Mouse (Mus musculus) neural tube, embryonic 14.5 days (tissue): Measurements from ENCODE around the gene Rps28. TPM values are rescaled to one million over a fixed set of nuclear protein-coding genes. Genes with fewer than 3 reads are reported as not detected.

Experiments
- ATAC-seq: fragments of 200-750 bp; cut with Nextera tagmentation; 2 replicates; pipeline ENCODE4 v1.8.0; 2017; ENCODE audit warnings: low read depth, mild to moderate bottlenecking, moderate TSS enrichment, moderate library complexity
- H3K27ac ChIP-seq: fragments of 300-500 bp; sonication (generic); 2 replicates; pipeline ENCODE4 v1.5.1; 2014; ENCODE audit warnings: low read depth, mild to moderate bottlenecking, control low read depth, low read length, moderate library complexity, mixed read lengths
- H3K27me3 ChIP-seq: fragments of 300-500 bp; sonication (generic); 2 replicates; pipeline ENCODE4 v1.6.1; 2014; ENCODE audit warnings: low read length; ENCODE audit not compliant: control insufficient read depth, insufficient read depth
- H3K36me3 ChIP-seq: fragments of 300-500 bp; sonication (generic); 2 replicates; pipeline ENCODE4 v1.6.1; 2014; ENCODE audit warnings: low read length, mixed read lengths; ENCODE audit not compliant: control insufficient read depth, insufficient read depth
- H3K4me1 ChIP-seq: fragments of 300-500 bp; sonication (generic); 2 replicates; pipeline ENCODE4 v1.6.1; 2014; ENCODE audit warnings: low read length; ENCODE audit not compliant: control insufficient read depth, insufficient read depth
- H3K4me2 ChIP-seq: fragments of 300-500 bp; sonication (generic); 2 replicates; pipeline ENCODE4 v1.6.1; 2014; ENCODE audit warnings: mild to moderate bottlenecking, low read depth, low read length, control low read depth
- H3K4me3 ChIP-seq: fragments of 300-500 bp; sonication (generic); 2 replicates; pipeline ENCODE4 v1.5.1; 2014; ENCODE audit warnings: low read depth, low read length, control low read depth, mixed read lengths
- H3K9ac ChIP-seq: fragments of 300-500 bp; sonication (generic); replicated peaks from 2 replicates; pipeline ENCODE4 v1.6.1; 2014; ENCODE audit warnings: low read depth, mild to moderate bottlenecking, control low read depth, low read length, mixed read lengths
- H3K9me3 ChIP-seq: fragments of 300-500 bp; sonication (generic); 2 replicates; pipeline ENCODE4 v1.6.1; 2016; ENCODE audit warnings: low read length; ENCODE audit not compliant: control insufficient read depth
- WGBS: fragments of 180-500 bp; shearing (Covaris S2); extraction: QIAGEN DNeasy Blood & Tissue Kit; methylation state at CpG from one replicate; pipeline ENCODE4 v1.1.7; 2014; 5-methylcytosine and 5-hydroxymethylcytosine counted together
- polyA plus RNA-seq: library from polyadenylated mRNA; unstranded; fragments of >200 nt; fragmentation: Nextera tagmentation; extraction: Ambion mirVana; gene quantifications from 2 replicates; pipeline ENCODE4 v1.2.1, GENCODE M21; 2014

Gene Rps28
- polyA plus RNA-seq, 1 experiment from 2014 or later, result 584 TPM

- WGBS, result 77% methylated on average over 5 of the region's 5 CpGs
- 0 out of 2 replicates have a peak, but pooled peaks cover 13% of the 10 kb centered on the region for H3K4me1 ChIP-seq
- H3K9ac ChIP-seq, result no peak overlapping the region
- peaks cover 17% of the 10 kb centered on the region; the same call in 1 of the 2 replicates for H3K36me3 ChIP-seq
- H3K27ac ChIP-seq, result no peak overlapping the region
- no peak for ATAC-seq
- no peaks in the 10 kb centered on the region for H3K9me3 ChIP-seq
- no peaks in the 10 kb centered on the region for H3K27me3 ChIP-seq
- peak overlapping the region; percentile 92 for H3K4me2 ChIP-seq
- peak overlapping the region; percentile 47 for H3K4me3 ChIP-seq
Measured at GRCm38 (mm10) chr17:33816612-33817011, 7.8 kb downstream of the Rps28 start.

GRCm38 (mm10) chr17:33815399-33815798, 9.0 kb downstream of the Rps28 start:
- no peaks in the 10 kb centered on the region for H3K9me3 ChIP-seq
- H3K36me3 ChIP-seq, result peaks cover 7% of the 10 kb centered on the region; the same call in 1 of the 2 replicates
- no peak overlapping the region for H3K27ac ChIP-seq
- no peak for ATAC-seq
- H3K27me3 ChIP-seq, result 0 out of 2 replicates have a peak, but pooled peaks cover 4% of the 10 kb centered on the region
- H3K4me2 ChIP-seq, result no peak overlapping the region
- no peak overlapping the region for H3K4me3 ChIP-seq
- H3K4me1 ChIP-seq, result 0 out of 2 replicates have a peak, but pooled peaks cover 13% of the 10 kb centered on the region
- no peak overlapping the region for H3K9ac ChIP-seq
- WGBS, result 97% methylated on average over 5 of the region's 6 CpGs

GRCm38 (mm10) chr17:33812990-33813389, 11.4 kb downstream of the Rps28 start:
- Histone ChIP-seq H3K9me3 (no peaks in the 10 kb centered on the region), H3K27me3 (0 out of 2 replicates have a peak, but pooled peaks cover 4% of the 10 kb centered on the region), H3K9ac (no peak overlapping the region), H3K36me3 (no peaks in the 10 kb centered on the region), H3K4me2 (no peak overlapping the region), H3K4me1 (0 out of 2 replicates have a peak, but pooled peaks cover 8% of the 10 kb centered on the region), H3K4me3 (no peak overlapping the region), H3K27ac (no peak overlapping the region)
- no peak for ATAC-seq
- WGBS, result 68% methylated on average over 4 of the region's 4 CpGs

- ATAC-seq, result no peak
- H3K27ac ChIP-seq, result no peak overlapping the region
- no peak overlapping the region for H3K4me2 ChIP-seq
- 0 out of 2 replicates have a peak, but pooled peaks cover 4% of the 10 kb centered on the region for H3K27me3 ChIP-seq
- 54% methylated on average over 3 of the region's 3 CpGs for WGBS
- H3K9ac ChIP-seq, result no peak overlapping the region
- no peaks in the 10 kb centered on the region for H3K9me3 ChIP-seq
- H3K4me1 ChIP-seq, result 0 out of 2 replicates have a peak, but pooled peaks cover 5% of the 10 kb centered on the region
- no peaks in the 10 kb centered on the region for H3K36me3 ChIP-seq
- H3K4me3 ChIP-seq, result no peak overlapping the region
Measured at GRCm38 (mm10) chr17:33812475-33812874, 11.9 kb downstream of the Rps28 start.

- Histone ChIP-seq H3K27ac (no peak overlapping the region), H3K4me1 (no peaks in the 10 kb centered on the region), H3K4me3 (peak overlapping the region; percentile 41), H3K4me2 (peak overlapping the region; percentile 66), H3K9me3 (no peaks in the 10 kb centered on the region), H3K27me3 (0 out of 2 replicates have a peak, but pooled peaks cover 4% of the 10 kb centered on the region), H3K9ac (0 out of 2 replicates have a peak overlapping the region, but pooled peaks have one; percentile 25), H3K36me3 (no peaks in the 10 kb centered on the region)
- no peak for ATAC-seq
- WGBS, result 24% methylated on average over 7 of the region's 7 CpGs
Measured at GRCm38 (mm10) chr17:33811142-33811516, 13.2 kb downstream of the Rps28 start.

- Histone ChIP-seq H3K27ac (no peak within 1 kb of the TSS), H3K4me3 (peak within 1 kb of the TSS; percentile 41), H3K4me1 (no peaks in the 10 kb centered on the region), H3K36me3 (no peaks in the 10 kb centered on the region), H3K9ac (peak within 1 kb of the TSS; percentile 56), H3K9me3 (no peaks in the 10 kb centered on the region), H3K27me3 (0 out of 2 replicates have a peak, but pooled peaks cover 4% of the 10 kb centered on the region), H3K4me2 (peak within 1 kb of the TSS; percentile 66)
- peak; percentile 98 for ATAC-seq
- 1% methylated on average over 36 of the region's 36 CpGs for WGBS
Measured at GRCm38 (mm10) chr17:33810334-33811141, 13.8 kb downstream of the Rps28 start, which contains the start of gene Kank3. TSS of gene Kank3 (plus strand) at chr17:33810519.

- Histone ChIP-seq H3K9ac (no peak overlapping the region), H3K4me3 (no peak overlapping the region), H3K36me3 (no peaks in the 10 kb centered on the region), H3K27ac (no peak overlapping the region), H3K4me1 (no peaks in the 10 kb centered on the region), H3K4me2 (no peak overlapping the region), H3K9me3 (no peaks in the 10 kb centered on the region), H3K27me3 (0 out of 2 replicates have a peak, but pooled peaks cover 4% of the 10 kb centered on the region)
- WGBS, result 46% methylated on average over 10 of the region's 10 CpGs
- ATAC-seq, result no peak
Measured at GRCm38 (mm10) chr17:33808192-33808591, 16.2 kb downstream of the Rps28 start.

GRCm38 (mm10) chr17:33807181-33807888, 17.0 kb downstream of the Rps28 start:
- Histone ChIP-seq H3K4me2 (no peak overlapping the region), H3K9me3 (no peaks in the 10 kb centered on the region), H3K36me3 (no peaks in the 10 kb centered on the region), H3K27me3 (0 out of 2 replicates have a peak, but pooled peaks cover 4% of the 10 kb centered on the region), H3K4me3 (no peak overlapping the region), H3K9ac (no peak overlapping the region), H3K27ac (no peak overlapping the region), H3K4me1 (no peaks in the 10 kb centered on the region)
- WGBS, result 63% methylated on average over 8 of the region's 9 CpGs
- no peak for ATAC-seq
